Mouse (Mus musculus): ENCODE measurements around the gene Serpina3k. TPM values are rescaled to one million over a fixed set of nuclear protein-coding genes. Genes with fewer than 3 reads are reported as not detected.
"Not testable (repeated sequence)": the region's sequence is repeated elsewhere in the genome, so short reads cannot be mapped to it uniquely, and the experiment has no call there.

Serpina3k gene
- polyA plus RNA-seq, 1 experiment from 2014 or later, result not detected

DNA sequence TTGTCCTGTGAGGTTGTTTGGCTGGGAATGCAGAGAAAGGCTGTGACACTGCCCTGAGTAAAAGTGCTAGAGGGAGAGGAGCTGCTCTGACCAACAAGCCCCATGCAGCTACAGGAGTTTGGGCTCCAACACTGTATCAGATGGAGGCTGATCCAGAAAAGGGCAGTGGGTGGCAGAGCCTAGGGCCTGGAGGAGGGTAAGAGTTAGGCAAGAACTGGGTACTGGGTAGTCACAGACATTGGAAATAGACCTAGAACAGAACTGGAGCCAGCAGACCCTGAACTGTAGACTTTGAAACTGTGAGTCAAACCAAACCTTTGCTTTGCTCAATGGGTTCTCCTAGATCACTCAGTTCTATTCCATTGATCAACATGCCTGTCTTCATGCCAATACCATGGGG, 1.4 kb upstream of the Serpina3k start:
- not testable (repeated sequence) for H3K27me3 ChIP-seq (ENCODE audit: control insufficient read depth, insufficient read depth, low read length); H3K9ac ChIP-seq (replicated peaks; ENCODE audit: low read length); H3K4me1 ChIP-seq (ENCODE audit: control insufficient read depth, insufficient read depth, low read length); H3K36me3 ChIP-seq (replicated peaks; ENCODE audit: control insufficient read depth, insufficient read depth, low read depth, low read length); ATAC-seq (replicated peaks; ENCODE audit: insufficient number of reproducible peaks, low FRiP score, low TSS enrichment, low read depth); H3K4me3 ChIP-seq (ENCODE audit: low read depth, low read length); DNase-seq (ENCODE audit: low spot score); H3K27ac ChIP-seq (replicated peaks; ENCODE audit: low read depth, low read length); H3K9me3 ChIP-seq (replicated peaks; ENCODE audit: control insufficient read depth, low read length); H3K4me2 ChIP-seq (ENCODE audit: low read depth, low read length)

DNA sequence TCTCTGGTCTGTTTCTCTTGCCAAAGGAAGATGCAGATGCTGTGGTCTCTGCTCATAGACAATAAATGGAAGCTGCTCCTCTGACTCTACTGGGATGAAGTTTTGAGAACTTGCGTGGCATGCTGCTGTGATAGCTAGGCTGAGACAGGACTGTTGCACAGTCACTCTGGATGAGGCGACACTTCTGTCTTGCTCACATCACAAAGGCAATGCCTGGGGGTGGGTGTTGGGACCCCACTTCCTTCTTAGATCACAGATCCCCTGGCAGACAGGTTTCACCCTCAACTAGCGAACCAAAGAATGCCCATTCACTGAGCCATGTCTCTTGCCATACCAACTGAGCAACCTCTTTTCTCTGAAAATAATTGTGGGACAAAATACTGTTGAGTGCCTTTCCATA, 419 bp downstream of the Serpina3k start:
- H3K4me3 ChIP-seq (ENCODE audit: low read depth, low read length), result no peak overlapping the region

DNA sequence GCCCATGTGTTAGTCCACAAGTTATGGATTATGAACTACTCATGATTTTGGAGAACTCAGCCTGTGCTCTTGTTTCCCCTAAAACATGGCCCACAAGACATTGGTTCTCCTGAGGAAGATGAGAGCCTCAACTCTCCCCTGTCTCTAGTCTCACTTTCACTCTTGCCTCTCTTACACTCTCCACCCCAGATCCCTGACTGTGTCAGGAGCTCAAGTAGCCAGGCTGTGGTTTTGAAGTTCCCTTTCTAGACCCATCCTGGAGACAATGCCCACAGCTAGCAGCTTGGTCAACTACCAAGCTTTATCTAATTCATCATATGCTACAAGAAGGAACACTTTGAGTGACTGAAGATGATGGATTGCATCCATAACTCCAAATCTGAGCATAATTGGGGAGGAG, 4.2 kb downstream of the Serpina3k start:
- not testable (repeated sequence) for DNase-seq (ENCODE audit: low spot score); H3K27ac ChIP-seq (replicated peaks; ENCODE audit: low read depth, low read length); ATAC-seq (replicated peaks; ENCODE audit: insufficient number of reproducible peaks, low FRiP score, low TSS enrichment, low read depth); H3K4me2 ChIP-seq (ENCODE audit: low read depth, low read length); H3K27me3 ChIP-seq (ENCODE audit: control insufficient read depth, insufficient read depth, low read length); H3K4me1 ChIP-seq (ENCODE audit: control insufficient read depth, insufficient read depth, low read length); H3K9me3 ChIP-seq (replicated peaks; ENCODE audit: control insufficient read depth, low read length); H3K36me3 ChIP-seq (replicated peaks; ENCODE audit: control insufficient read depth, insufficient read depth, low read depth, low read length); H3K9ac ChIP-seq (replicated peaks; ENCODE audit: low read length); H3K4me3 ChIP-seq (ENCODE audit: low read depth, low read length)

More for the DNA sequence above, 419 bp downstream of the Serpina3k start:
- 86% methylated on average over 3 of the region's 3 CpGs for WGBS
- no peak overlapping the region for H3K27ac ChIP-seq (replicated peaks; ENCODE audit: low read depth, low read length)
- no peak for ATAC-seq (replicated peaks; ENCODE audit: insufficient number of reproducible peaks, low FRiP score, low TSS enrichment, low read depth)
- H3K4me2 ChIP-seq (ENCODE audit: low read depth, low read length), result no peak overlapping the region
- H3K27me3 ChIP-seq (ENCODE audit: control insufficient read depth, insufficient read depth, low read length), result no peaks in the 10 kb centered on the region
- no peaks in the 10 kb centered on the region for H3K9me3 ChIP-seq (replicated peaks; ENCODE audit: control insufficient read depth, low read length)
- H3K36me3 ChIP-seq (replicated peaks; ENCODE audit: control insufficient read depth, insufficient read depth, low read depth, low read length), result no peaks in the 10 kb centered on the region
- H3K4me1 ChIP-seq (ENCODE audit: control insufficient read depth, insufficient read depth, low read length), result no peaks in the 10 kb centered on the region
- no peak overlapping the region for H3K9ac ChIP-seq (replicated peaks; ENCODE audit: low read length)
- no peak for DNase-seq (ENCODE audit: low spot score)

DNA sequence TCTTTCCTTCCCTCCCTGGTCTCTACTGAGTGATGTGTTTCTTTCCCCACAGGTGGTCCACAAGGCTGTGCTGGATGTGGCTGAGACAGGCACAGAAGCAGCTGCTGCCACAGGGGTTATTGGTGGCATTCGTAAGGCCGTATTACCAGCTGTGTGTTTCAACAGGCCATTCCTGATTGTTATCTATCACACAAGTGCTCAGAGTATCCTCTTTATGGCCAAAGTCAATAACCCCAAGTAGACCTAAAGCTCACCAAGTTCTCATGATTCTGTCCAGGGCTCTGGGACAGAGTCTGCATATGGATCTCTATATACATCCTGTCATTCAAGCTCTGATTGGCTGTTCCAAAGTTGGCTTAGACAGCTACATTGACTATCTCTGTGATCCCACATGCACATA, 6.9 kb downstream of the Serpina3k start:
- Histone ChIP-seq H3K4me3 (ENCODE audit: low read depth, low read length) (no peak overlapping the region), H3K4me2 (ENCODE audit: low read depth, low read length) (no peak overlapping the region), H3K27ac (replicated peaks; ENCODE audit: low read depth, low read length) (no peak overlapping the region), H3K4me1 (ENCODE audit: control insufficient read depth, insufficient read depth, low read length) (no peaks in the 10 kb centered on the region), H3K27me3 (ENCODE audit: control insufficient read depth, insufficient read depth, low read length) (no peaks in the 10 kb centered on the region), H3K9ac (replicated peaks; ENCODE audit: low read length) (no peak overlapping the region), H3K36me3 (replicated peaks; ENCODE audit: control insufficient read depth, insufficient read depth, low read depth, low read length) (no peaks in the 10 kb centered on the region), H3K9me3 (replicated peaks; ENCODE audit: control insufficient read depth, low read length) (no peaks in the 10 kb centered on the region)
- ATAC-seq (replicated peaks; ENCODE audit: insufficient number of reproducible peaks, low FRiP score, low TSS enrichment, low read depth), result no peak
- no peak for DNase-seq (ENCODE audit: low spot score)
- 84% methylated on average over 2 of the region's 2 CpGs for WGBS

DNA sequence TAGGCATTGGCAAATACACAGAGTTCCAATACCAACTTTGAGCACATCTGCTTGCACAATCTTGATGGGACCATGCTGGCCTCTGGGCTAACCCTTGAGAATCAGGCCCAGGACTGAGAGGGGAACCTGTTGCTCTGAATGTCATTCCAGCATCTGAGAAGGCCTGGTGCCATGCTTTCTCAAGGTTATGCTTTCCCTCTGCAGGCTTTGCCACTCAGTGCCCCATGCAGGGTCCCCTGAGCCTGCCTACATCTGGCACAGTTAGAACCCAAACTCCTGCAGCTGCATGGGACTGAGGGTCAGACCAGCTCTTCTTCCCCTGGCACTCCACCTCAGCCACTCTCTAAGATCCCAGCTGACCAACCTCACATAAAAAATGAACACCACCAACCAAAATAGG, 7.4 kb downstream of the Serpina3k start:
- no peak overlapping the region for H3K4me2 ChIP-seq (ENCODE audit: low read depth, low read length)
- no peaks in the 10 kb centered on the region for H3K4me1 ChIP-seq (ENCODE audit: control insufficient read depth, insufficient read depth, low read length)
- no peaks in the 10 kb centered on the region for H3K36me3 ChIP-seq (replicated peaks; ENCODE audit: control insufficient read depth, insufficient read depth, low read depth, low read length)
- DNase-seq (ENCODE audit: low spot score) (no peak), ATAC-seq (replicated peaks; ENCODE audit: insufficient number of reproducible peaks, low FRiP score, low TSS enrichment, low read depth) (no peak)
- H3K9me3 ChIP-seq (replicated peaks; ENCODE audit: control insufficient read depth, low read length), result no peaks in the 10 kb centered on the region
- H3K9ac ChIP-seq (replicated peaks; ENCODE audit: low read length), result no peak overlapping the region
- H3K27me3 ChIP-seq (ENCODE audit: control insufficient read depth, insufficient read depth, low read length), result no peaks in the 10 kb centered on the region
- H3K27ac ChIP-seq (replicated peaks; ENCODE audit: low read depth, low read length), result no peak overlapping the region
- H3K4me3 ChIP-seq (ENCODE audit: low read depth, low read length), result no peak overlapping the region

DNA sequence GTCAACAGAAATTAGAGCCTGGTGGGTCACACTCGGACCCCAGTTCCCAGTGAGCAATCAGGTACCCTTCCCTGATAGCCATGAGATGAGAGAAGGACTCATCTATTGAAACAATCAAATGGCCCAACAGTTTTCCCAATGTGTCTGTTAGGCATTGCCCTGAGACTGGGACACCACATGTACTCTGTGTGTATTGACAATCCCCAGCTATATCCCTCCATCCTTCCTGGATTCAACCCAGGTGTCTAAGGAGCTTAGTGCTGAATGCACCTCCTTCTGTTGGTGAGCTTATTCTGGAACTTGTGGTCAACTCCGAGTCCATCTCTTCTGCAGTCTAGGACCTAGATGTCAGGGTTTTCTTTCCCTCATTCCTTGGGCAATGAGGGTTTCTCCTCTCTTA, 8.8 kb downstream of the Serpina3k start:
- H3K27ac ChIP-seq (replicated peaks; ENCODE audit: low read depth, low read length), result no peak overlapping the region
- H3K36me3 ChIP-seq (replicated peaks; ENCODE audit: control insufficient read depth, insufficient read depth, low read depth, low read length), result no peaks in the 10 kb centered on the region
- no peaks in the 10 kb centered on the region for H3K4me1 ChIP-seq (ENCODE audit: control insufficient read depth, insufficient read depth, low read length)
- ATAC-seq (replicated peaks; ENCODE audit: insufficient number of reproducible peaks, low FRiP score, low TSS enrichment, low read depth) (no peak), DNase-seq (ENCODE audit: low spot score) (no peak)
- H3K4me3 ChIP-seq (ENCODE audit: low read depth, low read length), result no peak overlapping the region
- H3K9ac ChIP-seq (replicated peaks; ENCODE audit: low read length), result no peak overlapping the region
- H3K27me3 ChIP-seq (ENCODE audit: control insufficient read depth, insufficient read depth, low read length), result no peaks in the 10 kb centered on the region
- H3K4me2 ChIP-seq (ENCODE audit: low read depth, low read length), result no peak overlapping the region
- 78% methylated on average over 2 of the region's 2 CpGs for WGBS
- H3K9me3 ChIP-seq (replicated peaks; ENCODE audit: control insufficient read depth, low read length), result no peaks in the 10 kb centered on the region

DNA sequence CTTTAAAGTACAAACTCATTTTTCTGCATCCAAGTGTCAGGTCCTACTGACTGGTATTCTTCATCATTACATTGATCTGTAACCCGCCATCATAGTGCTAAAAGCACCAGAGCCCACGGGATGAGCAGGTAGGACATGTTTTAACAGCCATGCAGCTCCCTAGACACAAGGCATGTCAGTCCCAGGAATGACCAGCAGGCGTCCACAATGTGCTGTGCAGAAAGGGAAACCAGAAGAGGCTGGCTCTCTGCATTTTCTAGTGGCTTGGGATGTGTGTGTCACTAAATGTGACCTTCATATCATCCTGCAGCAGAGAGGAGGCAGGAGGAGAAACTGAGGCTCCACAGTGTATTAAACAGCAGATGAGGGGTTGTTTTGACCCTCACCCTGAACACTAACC, 13.5 kb downstream of the Serpina3k start:
- not testable (repeated sequence) for H3K36me3 ChIP-seq (replicated peaks; ENCODE audit: control insufficient read depth, insufficient read depth, low read depth, low read length); H3K9ac ChIP-seq (replicated peaks; ENCODE audit: low read length); ATAC-seq (replicated peaks; ENCODE audit: insufficient number of reproducible peaks, low FRiP score, low TSS enrichment, low read depth); H3K27me3 ChIP-seq (ENCODE audit: control insufficient read depth, insufficient read depth, low read length); H3K4me1 ChIP-seq (ENCODE audit: control insufficient read depth, insufficient read depth, low read length); H3K9me3 ChIP-seq (replicated peaks; ENCODE audit: control insufficient read depth, low read length); H3K27ac ChIP-seq (replicated peaks; ENCODE audit: low read depth, low read length); H3K4me2 ChIP-seq (ENCODE audit: low read depth, low read length); H3K4me3 ChIP-seq (ENCODE audit: low read depth, low read length)
- 36% methylated on average over 3 of the region's 3 CpGs for WGBS
- peak; percentile 29 for DNase-seq (ENCODE audit: low spot score)

DNA sequence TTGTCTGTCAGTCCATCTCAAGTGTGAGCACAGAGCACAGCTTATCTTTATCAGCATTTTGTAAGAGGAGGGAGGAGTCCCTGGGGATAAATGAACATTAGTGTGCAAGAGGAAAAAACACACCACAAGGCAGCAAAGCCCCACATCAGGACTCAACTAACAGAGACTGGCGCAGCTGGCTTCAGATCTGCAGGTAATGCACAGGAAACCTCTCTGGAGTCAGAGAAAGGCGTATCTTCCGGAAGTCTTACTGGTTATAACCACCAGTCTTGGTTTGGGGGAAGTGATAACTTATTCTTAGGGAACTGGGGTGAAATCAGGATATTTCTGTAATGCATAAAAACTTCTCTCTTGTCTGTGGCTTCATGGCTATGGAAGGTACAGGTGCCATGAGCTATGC, 17.7 kb downstream of the Serpina3k start:
- Histone ChIP-seq H3K27ac (replicated peaks; ENCODE audit: low read depth, low read length) (no peak overlapping the region), H3K27me3 (ENCODE audit: control insufficient read depth, insufficient read depth, low read length) (no peaks in the 10 kb centered on the region), H3K9me3 (replicated peaks; ENCODE audit: control insufficient read depth, low read length) (no peaks in the 10 kb centered on the region), H3K9ac (replicated peaks; ENCODE audit: low read length) (no peak overlapping the region), H3K4me3 (ENCODE audit: low read depth, low read length) (no peak overlapping the region), H3K4me2 (ENCODE audit: low read depth, low read length) (no peak overlapping the region), H3K4me1 (ENCODE audit: control insufficient read depth, insufficient read depth, low read length) (no peaks in the 10 kb centered on the region), H3K36me3 (replicated peaks; ENCODE audit: control insufficient read depth, insufficient read depth, low read depth, low read length) (no peaks in the 10 kb centered on the region)
- WGBS, result 80% methylated on average over 3 of the region's 3 CpGs
- DNase-seq (ENCODE audit: low spot score) (no peak), ATAC-seq (replicated peaks; ENCODE audit: insufficient number of reproducible peaks, low FRiP score, low TSS enrichment, low read depth) (no peak)

DNA sequence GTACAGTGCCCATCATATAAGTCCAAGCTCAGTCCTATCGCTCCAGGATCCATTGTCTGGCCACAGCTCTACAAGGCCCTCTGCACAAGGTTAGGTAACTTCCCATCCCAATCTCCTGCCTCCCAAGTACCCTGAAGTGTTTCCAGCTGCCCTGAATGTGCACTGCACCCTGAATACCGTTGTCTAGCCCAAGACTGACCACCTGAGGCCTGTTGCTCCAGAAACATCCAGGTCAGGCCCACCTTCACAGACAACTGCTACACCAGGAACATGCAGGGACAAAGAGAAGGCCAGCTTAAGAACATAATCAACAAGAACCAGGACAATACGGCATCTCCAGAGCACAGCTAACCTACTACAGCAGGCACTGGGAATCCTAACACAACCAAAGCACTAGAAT, 31.7 kb downstream of the Serpina3k start:
- H3K4me3 ChIP-seq (ENCODE audit: low read depth, low read length), result no peak overlapping the region
- H3K27ac ChIP-seq (replicated peaks; ENCODE audit: low read depth, low read length), result no peak overlapping the region
- H3K27me3 ChIP-seq (ENCODE audit: control insufficient read depth, insufficient read depth, low read length), result no peaks in the 10 kb centered on the region
- no peaks in the 10 kb centered on the region for H3K36me3 ChIP-seq (replicated peaks; ENCODE audit: control insufficient read depth, insufficient read depth, low read depth, low read length)
- H3K4me1 ChIP-seq (ENCODE audit: control insufficient read depth, insufficient read depth, low read length), result no peaks in the 10 kb centered on the region
- DNase-seq (ENCODE audit: low spot score) (no peak), ATAC-seq (replicated peaks; ENCODE audit: insufficient number of reproducible peaks, low FRiP score, low TSS enrichment, low read depth) (no peak)
- no peaks in the 10 kb centered on the region for H3K9me3 ChIP-seq (replicated peaks; ENCODE audit: control insufficient read depth, low read length)
- no peak overlapping the region for H3K9ac ChIP-seq (replicated peaks; ENCODE audit: low read length)
- H3K4me2 ChIP-seq (ENCODE audit: low read depth, low read length), result no peak overlapping the region
- 87% methylated on average over 3 of the region's 3 CpGs for WGBS
